Mouse (Mus musculus) thymus, postnatal 0 days (tissue): ENCODE data around the gene Dgat2. TPM values are rescaled to one million over a fixed set of nuclear protein-coding genes. Genes with fewer than 3 reads are reported as not detected.

ENCODE experiments used
- DNase-seq: peaks from one replicate; pipeline ENCODE4 v3.0.0-alpha.2; 2015; ENCODE audit warnings: low spot score
- polyA plus RNA-seq: library from polyadenylated mRNA; unstranded; fragments of >200 nt; fragmentation: Nextera tagmentation; extraction: Ambion mirVana; gene quantifications from 2 replicates; pipeline ENCODE4 v1.2.1, GENCODE M21; 2015

The Dgat2 gene
- polyA plus RNA-seq, 1 experiment from 2014 or later, result 7.2 TPM

DNA sequence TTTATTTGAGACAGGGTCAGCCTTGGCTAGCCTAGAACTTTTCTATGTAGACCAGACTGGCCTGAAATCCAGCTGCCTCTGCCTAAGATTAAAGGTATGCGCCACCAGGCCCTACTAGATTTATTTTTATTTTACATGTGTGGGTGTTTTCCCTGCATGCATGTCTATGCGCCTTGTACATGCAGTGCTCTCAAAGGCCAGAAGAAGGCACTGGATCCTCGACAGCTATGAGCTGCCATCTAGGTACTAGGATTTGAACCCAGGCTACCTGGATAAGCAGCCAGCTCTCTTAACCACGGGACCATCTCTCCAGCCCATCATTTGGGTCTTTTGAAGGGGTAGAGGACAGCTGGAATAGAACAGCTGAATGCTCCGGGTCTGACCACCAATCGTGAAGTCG, 20.1 kb downstream of the Dgat2 start:
- DNase-seq, result no peak

DNA sequence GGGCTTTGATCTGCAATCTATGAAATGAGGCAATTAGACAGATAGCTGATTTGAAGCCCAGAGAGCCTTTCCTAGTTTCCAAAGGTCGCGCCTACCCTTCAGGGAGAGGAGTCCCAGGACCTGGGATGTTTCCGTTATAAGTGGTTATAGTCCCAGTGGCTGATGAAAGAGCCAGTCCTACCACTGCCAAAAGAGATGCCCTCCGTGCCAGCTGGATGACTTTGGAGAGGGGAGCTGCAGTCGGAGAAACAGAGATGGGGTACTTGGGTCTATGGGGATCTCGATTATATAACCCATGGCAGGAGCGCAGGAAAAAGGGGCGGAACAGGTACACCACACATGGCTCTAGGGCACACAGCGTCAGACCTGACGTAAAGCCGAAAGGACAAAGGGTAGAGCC, 20.6 kb downstream of the Dgat2 start:
- no peak for DNase-seq

DNA sequence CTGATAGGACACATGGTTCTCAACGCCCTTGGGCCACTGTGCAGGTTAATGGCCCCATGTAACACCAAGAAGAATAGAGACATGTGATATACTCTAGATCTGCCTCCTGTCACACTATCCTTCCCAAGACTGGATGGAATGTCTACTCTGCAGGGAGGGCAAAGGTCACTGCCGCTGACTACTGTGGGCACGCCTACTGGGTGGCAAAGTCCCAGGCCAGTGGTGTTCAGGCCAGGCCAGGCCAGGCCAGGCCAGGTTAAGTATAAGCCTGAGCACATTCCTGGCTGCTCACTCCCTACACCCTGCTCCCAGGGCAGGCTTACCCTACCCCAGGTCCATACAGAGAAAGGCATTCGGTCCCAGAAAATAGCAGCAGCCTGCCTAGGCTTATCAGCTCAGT, 21.0 kb downstream of the Dgat2 start:
- DNase-seq, result no peak

DNA sequence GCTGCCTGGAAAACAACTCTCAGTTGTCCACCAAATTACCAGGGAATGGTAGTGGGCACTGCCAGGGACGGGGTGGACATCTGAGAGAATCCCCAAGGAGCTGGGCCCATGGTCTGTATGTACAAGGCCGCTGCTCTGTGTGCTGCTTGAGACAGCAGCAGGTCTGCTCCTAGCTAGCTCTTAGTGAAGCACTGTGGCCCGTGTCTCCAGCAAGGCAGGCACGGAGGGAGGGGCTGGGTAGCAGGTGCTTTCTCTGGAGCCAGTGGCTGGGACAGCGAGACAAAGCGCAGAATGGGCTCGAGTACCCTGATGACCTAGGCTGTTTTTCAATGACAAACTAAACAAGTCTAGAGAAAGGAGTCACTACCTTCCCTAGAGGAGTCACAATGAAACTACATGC, 21.5 kb downstream of the Dgat2 start:
- no peak for DNase-seq

DNA sequence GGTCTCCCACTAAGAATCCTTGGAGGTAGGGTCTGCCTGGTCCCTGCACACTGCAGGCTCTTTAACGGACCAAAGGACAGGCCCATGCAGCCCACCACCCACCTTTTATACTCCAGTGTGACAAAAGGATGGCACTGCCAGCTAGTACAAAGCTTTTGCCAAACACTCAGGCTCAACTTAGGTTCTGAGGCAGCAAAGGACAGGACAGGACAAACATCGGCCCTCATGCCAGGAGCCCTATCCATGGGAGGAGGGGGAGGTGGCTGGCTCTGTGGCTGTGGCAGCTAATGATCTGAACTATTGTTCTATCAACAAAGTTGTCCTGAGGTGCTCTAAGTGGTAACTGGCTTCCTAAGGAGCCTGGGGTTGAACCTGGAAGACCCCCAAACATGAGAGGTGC, 23.1 kb downstream of the Dgat2 start:
- no peak for DNase-seq

DNA sequence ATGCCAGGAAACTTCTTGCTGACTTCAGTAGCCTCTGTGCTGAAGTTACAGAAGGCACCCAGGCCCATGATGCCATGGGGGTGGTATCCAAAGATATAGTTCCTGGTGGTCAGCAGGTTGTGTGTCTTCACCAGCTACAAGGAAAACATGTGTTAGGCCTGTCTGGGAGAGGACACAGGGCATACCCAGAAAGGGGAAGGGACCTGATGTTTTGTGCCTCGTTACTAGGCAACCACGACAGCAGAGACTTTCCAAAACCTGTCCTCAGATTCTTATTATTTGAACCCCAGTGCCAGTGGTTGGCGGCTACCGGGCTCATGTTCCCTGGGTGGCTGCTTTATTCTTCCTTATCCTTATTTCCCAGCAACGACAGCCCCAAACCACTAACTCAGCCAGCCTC, 23.6 kb downstream of the Dgat2 start:
- no peak for DNase-seq

DNA sequence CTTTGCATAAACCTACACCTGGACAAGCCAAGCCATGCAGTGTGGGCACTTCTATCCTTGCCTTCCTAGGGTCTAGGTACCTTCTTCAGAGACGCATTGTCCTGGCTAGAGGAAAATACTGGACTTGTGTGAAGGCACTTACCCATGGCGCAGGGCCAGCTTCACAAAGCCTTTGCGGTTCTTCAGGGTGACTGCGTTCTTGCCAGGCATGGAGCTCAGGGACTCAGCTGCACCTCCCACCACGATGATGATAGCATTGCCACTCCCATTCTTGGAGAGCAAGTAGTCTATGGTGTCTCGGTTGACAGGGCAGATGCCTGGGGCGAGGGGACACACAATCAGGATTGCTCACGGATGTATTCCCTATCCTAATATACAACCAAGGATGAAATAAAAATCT, 24.5 kb downstream of the Dgat2 start:
- DNase-seq, result no peak

DNA sequence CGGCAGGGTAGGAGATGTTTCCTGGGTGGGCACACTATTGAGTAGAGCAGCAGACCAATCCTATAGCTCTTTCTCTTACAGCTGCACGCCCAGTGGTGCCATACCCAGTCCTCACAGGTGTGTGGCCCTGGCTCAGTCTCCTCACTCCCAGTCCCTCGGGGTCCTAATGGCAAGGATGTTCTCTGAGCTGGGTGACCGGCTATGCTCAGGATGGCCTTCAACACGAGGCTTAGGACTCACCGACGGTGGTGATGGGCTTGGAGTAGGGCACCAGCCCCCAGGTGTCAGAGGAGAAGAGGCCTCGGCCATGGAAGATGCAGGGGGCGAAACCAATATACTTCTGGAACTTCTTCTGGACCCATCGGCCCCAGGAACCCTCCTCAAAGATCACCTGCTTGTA, 25.8 kb downstream of the Dgat2 start:
- DNase-seq, result no peak

DNA sequence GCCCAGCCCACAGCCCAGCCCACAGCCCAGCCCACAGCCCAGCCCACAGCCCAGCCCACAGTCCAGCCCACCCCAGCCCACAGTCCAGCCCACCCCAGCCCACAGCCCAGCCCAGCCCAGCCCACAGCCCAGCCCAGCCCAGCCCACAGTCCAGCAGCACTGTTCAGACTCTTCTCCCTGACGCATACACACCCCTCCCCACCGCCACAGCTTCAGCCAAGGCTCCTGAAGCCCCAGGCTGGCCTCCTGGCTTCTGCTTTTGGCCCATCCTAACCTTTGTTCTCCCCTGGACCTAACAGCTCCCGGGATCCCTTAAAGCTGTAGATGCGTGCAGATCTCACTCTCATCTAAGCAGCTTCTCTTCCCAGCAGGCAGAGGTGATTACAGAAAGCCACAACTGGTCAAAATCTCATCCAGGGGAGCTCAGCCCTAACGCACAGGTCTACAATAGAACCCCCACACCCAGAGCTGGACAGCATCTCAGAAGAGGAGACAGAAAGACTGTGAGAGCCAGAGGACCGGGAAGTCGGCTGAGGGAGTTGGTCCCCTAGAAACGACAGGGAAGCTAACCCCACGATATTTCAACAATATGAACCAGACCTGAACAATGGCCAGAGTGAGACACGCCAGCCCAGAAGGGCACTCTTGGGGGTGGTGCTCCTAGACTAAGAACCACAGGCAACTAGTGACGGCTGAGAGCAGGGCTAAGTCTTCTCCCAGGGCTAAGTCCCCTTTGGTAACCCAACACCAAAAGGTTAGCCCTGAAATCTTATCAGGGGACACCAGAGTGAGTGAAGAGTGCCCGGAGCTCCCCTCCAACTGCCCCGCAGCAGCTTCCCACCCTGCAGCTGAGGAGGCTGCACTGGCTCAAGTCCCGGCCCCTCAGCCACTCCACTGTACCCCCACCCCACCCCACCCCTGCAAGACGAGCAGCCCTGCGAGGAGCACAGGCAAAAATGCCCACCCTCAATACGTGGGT, 26.9 kb downstream of the Dgat2 start:
- no peak for DNase-seq

DNA sequence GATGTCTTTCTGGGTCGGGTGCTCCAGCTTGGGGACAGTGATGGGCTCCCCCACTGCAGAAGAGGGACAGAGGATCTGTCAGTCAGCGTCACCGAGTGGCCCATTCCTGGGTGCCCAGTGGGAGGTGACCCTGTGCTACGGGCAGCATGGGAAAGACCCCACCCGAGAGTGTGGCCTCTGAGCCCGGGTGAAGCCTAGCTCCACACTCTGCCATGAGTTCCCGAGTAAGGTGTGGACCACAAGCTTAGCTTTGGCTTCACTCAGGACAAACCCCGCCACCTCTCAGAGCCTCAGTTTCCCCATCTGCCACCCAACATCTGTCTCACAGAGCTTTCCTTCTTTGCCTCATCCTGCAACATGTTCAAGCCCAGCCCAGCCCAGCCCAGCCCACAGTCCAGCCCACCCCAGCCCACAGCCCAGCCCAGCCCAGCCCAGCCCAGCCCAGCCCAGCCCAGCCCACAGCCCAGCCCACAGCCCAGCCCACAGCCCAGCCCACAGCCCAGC, 27.8 kb downstream of the Dgat2 start:
- no peak for DNase-seq

DNA sequence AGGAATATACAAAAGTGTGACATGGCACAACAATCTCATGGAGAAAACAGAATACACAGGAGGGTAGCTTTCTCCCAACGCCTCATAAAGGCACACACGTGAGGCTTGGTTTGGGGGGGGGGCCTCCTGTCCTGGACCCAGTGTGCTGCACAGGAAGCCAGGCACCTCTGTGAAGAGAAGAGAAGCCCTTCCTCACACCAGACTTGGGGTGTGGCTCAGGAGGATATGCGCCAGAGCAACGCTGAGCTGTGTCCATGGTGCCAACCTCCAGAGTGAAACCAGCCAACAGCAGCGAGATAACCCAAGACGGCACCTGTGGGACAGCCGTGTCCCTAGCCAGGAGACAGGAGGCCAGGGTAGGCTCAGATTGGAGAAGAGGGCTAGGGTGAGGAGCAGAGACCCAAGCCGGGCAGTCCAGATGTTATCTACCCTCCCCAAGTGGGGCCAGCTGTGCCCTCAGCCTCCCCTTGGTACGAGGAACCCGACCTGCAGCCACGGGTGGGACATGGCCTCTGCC, 28.8 kb downstream of the Dgat2 start:
- peak; percentile 57 for DNase-seq

DNA sequence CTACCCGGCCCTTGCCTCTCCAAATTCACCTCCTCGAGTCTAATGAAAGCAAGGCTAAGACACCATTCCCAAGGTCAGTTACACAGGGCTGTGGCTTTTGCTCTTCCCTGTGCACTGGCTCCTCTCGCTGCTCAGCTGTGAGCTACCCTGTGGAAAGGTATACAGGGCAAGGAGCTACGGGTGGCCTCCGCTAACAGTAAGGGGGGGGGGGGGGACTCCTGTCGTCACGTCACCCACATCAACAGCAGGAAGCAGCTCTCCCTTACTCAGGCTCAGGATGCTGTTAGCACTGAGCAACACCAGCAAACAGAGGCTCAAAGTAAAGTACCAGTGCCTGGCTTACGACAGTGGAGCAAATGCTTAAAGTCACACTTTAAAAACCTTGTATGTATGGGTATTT, 29.8 kb downstream of the Dgat2 start:
- peak; percentile 57 for DNase-seq

DNA sequence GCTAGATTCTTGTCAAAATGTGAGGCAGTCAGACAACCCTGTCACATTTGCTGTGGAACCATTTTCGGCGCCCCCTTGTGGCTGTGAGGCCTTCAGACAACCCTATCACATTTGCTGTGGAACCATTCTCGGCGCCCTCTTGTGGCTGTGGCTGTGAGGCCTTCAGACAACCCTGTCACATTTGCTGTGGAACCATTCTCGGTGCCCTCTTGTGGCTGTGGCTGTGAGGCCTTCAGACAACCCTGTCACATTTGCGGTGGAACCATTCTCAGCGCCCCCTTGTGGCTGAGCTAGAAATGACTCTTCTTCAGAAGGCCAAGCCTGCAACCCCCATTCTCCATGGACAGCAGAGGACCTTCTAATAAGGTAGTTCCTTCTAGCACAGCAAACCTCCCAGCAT, 31.2 kb downstream of the Dgat2 start:
- peak; percentile 99 for DNase-seq

DNA sequence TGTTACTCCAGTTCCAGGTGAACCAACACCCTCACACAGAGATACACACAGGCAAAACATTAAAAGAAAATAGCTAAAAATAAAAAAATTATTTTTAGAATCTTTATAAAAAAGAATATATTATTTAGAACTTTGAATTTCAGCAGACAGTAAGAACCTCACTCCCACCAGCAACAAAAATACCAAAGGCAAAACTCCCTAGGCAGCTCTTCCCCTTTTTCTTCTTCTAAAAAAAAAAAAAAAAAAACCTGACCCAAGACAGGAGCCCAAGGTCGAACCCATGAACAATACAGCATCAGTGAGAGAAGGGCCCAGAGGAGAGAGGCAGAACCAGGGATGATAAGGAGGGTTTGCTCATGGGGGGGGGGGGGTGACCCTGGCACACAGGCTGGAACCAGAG, 33.5 kb downstream of the Dgat2 start:
- no peak for DNase-seq

DNA sequence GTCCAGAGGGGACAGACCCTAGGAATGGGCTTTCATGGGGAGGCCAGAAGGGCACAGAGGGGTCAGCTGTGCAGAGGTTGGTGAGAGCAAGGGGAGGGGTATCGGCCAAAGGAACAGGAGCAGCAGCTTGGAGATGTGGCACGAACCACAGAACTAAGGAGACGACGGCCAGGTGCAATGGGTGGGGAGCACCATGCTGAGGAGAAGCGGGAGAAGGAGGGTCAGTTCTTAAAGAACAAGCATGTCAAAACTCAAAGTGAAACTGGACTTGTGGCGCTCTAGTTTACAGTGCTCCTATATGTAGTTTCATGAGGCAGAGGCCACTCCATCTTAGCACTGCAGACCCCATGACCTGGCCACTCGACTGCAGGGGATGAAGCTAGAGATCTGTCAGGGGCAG, 35.0 kb downstream of the Dgat2 start:
- no peak for DNase-seq

DNA sequence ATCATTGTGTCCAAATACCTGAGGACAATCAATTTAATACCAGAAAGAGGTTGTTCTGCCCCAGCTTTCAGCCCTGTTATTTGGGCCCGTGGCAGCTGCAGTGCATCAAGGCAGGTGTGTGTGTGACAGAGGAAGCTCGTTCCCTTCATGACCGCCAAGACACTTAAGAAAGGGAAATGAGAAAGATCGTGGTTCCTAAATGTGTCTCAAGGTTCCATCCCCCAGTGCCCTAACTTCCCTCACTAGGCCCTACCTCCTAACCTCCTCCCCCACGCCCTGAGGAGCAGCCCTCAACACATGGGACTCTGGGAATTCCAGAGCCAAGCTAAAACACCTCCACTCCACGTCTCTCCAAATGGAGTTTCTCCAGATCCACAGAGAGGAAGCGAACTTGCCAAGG, 35.6 kb downstream of the Dgat2 start:
- peak; percentile 64 for DNase-seq

DNA sequence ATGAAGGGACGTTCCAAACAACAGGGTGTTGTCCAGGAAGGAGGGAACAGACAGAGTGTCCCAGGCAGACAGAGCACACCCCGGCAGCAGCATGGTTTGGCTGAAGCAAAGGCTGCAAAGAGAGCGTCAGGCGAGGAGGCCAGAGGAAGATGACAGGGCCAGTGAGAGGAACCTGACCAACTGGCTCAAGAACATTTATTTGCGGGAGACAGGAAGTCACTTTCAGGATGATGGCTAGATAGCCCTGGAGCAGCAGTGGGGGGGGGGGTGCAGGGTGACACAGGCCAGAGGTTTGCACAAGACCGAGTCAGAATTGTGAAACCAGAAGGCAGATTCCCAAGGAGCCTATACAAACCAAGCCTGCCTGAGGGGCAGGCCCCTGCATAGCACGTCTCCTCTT, 36.5 kb downstream of the Dgat2 start:
- DNase-seq, result no peak

DNA sequence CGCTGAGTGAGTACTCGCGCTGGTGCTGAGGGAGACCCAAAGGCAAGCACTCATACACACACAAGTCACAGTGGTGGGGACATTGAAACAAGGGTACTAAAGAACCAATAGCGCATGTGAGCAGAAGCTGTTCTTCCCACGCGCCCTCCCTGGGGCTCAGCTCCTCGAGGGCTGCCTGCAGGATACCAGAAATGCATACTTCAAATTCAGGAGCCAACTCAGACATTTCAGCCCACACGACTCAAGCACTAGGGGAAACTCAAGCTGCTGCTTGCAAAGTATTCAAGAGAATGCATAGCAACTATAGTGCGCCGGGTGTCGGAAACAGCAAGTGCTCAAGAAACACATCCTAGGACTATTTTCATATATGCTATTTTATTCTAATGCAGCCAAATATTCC, 37.9 kb downstream of the Dgat2 start:
- DNase-seq, result no peak

DNA sequence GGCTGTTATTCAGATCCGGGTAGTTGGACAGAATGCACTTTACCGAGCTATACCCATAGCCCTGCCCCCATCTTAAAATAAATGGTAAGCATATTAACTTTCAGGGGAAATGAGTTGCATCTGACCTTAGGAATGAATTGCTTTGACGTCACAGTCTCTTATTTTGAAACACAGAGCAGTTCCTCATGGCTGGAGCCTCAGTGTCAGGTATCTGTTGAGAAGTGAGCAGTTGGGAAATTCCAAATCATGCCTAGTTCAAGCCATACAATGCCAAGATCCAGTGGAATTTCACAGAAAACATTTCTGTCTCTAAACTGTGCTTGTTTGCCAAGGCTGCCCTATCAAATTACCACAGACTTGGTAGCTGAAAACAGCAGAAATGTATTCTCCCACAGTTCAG, 39.3 kb downstream of the Dgat2 start:
- DNase-seq, result no peak

DNA sequence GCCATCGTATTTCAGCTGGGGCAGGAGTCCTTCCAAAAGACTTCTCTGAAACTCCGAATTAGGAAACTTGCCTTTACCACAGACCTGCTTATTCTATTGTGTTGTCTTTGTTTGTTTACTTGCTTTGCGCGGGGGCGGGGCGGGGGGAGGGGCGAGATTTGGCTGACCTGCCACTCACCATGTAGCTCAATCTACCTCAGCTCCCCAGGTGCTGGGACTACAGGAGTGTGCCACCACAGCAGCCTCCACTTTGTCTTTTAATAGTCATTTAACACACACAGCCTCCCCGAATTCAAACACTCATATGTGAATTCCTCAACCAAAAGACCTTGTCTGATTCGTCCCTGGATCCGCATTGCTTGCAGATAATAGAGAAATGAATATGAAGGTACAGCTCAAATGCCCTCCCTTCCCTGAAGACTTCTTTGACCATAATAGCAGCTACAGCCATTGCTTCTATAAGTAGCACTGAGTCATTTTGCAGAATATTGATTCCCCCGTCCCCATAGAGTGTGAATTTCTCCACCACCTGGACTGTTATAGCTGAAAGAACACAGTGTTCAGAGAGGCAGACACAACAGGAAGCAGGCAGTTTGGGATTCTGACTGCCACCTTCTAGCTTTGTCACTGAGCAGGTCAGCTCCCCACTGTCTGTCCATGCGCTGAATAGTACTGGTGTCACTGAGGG, 40.5 kb downstream of the Dgat2 start:
- DNase-seq, result no peak

DNA sequence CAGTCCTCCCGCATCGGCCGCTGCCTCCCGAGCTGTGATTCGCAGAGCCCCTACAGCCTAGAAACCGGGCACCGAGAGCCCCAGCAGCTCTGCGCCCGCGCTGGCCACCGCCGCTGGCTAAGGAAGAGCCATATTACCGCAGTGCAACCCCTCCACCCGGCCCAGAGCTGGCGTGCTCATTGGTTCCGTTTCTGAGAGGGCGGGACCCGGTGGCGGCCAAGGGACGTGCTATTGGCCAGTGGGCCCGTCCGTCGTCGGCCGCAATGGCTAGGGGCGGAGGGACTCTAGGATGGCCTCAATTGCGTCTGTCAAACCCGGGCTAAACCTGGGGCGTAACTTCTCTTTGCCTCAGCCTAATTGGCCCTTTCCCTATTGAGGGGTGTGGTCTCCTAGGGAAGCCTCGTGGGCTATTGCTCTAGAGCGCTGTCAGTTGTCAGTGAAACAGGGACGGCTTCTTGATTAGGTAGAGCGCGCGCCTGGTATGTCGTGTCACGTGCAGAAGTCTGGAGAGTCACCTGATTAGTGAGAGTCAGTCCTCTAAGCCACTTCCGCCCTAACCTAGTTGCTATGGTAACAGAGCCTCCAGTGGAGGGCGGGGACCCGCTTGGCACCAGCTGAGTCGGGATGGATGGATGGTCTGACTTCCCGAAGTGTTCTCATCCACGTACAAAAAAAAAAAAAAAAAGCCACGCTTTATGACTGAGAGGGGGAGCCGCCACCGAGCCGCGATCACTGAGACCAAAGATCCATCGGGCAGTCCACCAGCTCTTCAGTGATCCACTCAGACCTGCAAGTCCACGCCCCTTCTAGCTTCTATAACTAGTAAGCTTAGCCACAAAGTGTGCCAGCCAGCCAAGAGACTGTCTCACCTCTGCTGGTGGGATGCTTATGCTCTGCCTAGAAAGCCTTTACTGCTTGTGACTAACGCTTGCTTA, 41.3 kb downstream of the Dgat2 start, which contains the start of gene Uvrag:
Gene Uvrag (minus strand): TSS at position 158 of the 935 bp plus-strand sequence.
- DNase-seq, result peak; percentile 99
